Mouse (Mus musculus) erythroblast, embryonic 14.5 days (primary cell): ENCODE data around the gene Glg1.

Experiments used
- GATA1 ChIP-seq: IDR thresholded peaks from 2 replicates; pipeline ENCODE4 v1.6.1; 2012; ENCODE audit warnings: low read length, inconsistent platforms, mixed read lengths
- TAL1 ChIP-seq: IDR thresholded peaks from 3 replicates; pipeline ENCODE4 v1.6.1; 2012; ENCODE audit warnings: low read length, inconsistent platforms, mixed read lengths

GRCm38 (mm10) chr8:111248136-111248535 is 10.9 kb downstream of the Glg1 start:
- no peak for TF ChIP-seq GATA1
- no peak for TF ChIP-seq TAL1
